Mouse (Mus musculus): Measurements from ENCODE around the gene Cryzl2. TPM values are rescaled to one million over a fixed set of nuclear protein-coding genes. Genes with fewer than 3 reads are reported as not detected.

Gene Cryzl2
- total RNA-seq, 1 experiment from 2014 or later: 0.93 TPM

DNA sequence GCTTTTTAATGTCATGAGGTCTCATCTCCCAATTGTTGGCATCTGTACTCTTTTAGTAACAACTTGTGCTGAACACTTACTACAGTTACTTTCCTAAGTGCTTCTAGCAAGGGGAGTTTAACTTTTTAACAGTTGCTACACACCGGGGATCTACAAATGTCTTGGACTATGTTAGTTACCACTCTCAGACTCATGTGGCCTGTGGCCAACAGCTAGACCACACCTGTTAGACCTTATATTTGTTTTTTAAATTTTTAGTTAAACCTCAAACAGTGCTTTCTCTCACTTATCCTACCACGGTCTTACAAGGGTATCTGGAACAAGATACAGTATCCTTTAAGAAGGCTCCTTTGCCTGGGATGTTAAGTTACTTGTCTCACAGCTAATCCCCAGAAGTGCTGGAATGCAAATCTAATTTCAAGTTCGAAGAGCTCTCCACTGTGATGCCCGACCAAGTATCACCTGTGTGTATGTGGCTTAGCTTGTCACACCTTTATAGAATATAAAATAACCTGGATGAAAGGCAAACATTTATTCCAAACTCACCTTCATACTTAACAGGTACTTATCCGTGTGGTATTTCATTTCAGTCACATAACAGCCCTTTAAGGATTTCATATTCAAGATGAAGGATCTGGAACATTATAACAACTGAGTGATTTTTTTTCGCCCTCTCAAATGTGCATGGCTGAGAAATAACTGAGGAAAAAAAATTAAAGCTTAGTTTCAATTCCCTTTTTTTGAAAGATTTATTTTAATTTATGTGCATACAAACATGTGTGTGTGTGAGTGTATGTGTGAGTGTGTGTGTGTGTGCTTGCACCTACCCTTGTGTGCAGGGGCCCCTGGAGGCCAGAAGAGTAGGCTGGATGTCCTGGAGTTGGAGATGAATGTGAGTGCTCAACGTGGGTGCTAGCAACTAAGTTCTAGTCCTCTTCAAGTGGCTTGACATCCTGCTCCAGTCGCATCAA, 58.7 kb downstream of the Cryzl2 start:
- ATAC-seq (ENCODE audit: extremely low read depth, insufficient number of reproducible peaks, low FRiP score, poor library complexity, severe bottlenecking): no peak

- no peak for ATAC-seq (ENCODE audit: extremely low read depth, insufficient number of reproducible peaks, low FRiP score, poor library complexity, severe bottlenecking)
These were observed 59.7 kb downstream of the Cryzl2 start for GRCm38 (mm10) chr1:157518111-157518523.

DNA sequence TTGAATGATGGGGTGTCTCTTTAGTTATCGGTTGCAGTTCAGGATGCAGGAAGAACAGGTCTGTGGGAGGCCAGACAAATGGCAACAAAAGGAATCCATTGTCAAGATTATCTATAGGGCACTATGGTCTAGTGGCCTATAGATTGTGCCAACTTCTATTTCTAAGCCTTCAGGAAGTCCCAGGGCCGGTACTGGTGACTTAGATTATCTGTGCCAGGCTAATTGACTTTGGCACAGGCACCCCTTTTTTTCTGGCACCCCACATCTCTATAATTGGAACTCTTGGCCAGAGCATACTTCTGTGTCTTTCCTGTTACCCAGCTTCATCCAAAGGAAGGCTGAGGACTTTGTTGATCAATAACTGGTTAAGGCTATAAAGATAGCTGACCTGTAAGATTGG, 61.0 kb downstream of the Cryzl2 start:
- no peak for ATAC-seq (ENCODE audit: extremely low read depth, insufficient number of reproducible peaks, low FRiP score, poor library complexity, severe bottlenecking)

DNA sequence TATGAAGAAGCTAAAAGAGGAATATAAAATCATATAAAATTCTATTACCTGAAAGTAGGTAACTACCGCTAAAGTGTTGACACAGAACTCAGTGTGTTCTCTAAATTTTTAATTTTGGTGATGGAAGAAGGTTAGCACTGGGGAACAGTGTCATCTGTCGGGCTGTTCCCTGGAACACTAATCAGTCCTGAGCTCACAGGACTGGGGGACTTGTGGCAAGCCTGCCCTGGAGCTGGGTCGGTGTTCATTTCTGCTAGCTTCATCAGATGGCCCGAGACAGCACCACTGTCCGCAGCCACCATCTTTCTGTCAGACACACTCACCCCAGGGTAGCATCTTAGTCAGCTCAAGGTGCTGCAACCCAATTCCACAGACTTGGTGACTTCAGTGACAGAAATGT, 63.9 kb downstream of the Cryzl2 start:
- ATAC-seq (ENCODE audit: extremely low read depth, insufficient number of reproducible peaks, low FRiP score, poor library complexity, severe bottlenecking): no peak

DNA sequence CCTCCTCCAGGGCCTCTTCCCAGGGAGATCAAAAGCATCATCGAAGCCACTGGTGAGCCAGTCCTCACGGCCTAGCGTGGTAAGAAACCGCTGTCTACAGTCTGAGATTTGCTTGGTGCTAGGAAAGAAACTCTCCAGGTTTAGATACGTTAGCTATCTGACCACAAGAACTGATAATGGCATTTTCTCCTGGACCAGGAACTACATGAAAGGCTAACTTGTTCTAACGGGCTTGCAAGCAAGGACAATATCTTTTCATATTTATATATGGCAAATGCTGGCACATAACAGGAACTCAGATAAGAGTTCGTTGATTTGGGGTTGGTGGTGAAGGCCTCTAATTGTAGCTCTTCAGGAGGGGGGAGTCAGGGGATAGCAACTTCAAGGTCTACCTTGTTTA, 66.4 kb downstream of the Cryzl2 start:
- no peak for ATAC-seq (ENCODE audit: extremely low read depth, insufficient number of reproducible peaks, low FRiP score, poor library complexity, severe bottlenecking)

DNA sequence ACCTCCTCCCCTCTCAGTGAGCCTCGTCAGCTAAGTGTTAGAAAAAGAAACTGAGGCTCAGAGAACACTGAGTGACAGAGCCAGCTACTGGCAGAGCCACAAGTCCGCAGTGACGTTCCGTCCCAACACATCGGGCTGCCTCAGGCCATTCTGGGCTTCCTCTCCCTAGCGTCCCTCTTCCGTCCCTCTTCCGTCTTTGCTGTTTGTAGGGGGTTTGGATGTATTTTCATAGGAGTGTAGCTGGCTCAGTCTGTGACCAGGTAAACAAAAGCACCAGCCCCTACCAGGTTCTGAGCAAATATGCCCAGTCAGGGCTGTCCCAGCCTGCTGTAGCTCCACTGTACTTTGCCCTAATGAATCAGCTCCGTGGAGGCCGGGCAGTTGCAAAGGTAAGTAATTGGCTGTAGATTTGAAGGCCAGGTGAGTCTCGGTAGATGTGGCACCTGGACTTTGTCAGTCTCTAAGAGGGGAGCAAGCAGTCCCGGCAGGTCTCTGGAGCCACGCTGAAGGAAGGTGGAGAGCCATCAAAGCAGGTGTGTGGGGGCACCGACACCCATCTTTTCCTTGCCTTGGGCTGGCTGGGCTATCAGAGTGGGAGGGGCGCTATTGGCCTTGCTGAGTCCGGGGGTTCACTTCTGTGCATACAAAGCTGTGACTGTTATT, 67.4 kb downstream of the Cryzl2 start:
- ATAC-seq (ENCODE audit: extremely low read depth, insufficient number of reproducible peaks, low FRiP score, poor library complexity, severe bottlenecking): no peak

GRCm38 (mm10) chr1:157526625-157527024, 68.2 kb downstream of the Cryzl2 start:
- no peak for ATAC-seq (ENCODE audit: extremely low read depth, insufficient number of reproducible peaks, low FRiP score, poor library complexity, severe bottlenecking)

DNA sequence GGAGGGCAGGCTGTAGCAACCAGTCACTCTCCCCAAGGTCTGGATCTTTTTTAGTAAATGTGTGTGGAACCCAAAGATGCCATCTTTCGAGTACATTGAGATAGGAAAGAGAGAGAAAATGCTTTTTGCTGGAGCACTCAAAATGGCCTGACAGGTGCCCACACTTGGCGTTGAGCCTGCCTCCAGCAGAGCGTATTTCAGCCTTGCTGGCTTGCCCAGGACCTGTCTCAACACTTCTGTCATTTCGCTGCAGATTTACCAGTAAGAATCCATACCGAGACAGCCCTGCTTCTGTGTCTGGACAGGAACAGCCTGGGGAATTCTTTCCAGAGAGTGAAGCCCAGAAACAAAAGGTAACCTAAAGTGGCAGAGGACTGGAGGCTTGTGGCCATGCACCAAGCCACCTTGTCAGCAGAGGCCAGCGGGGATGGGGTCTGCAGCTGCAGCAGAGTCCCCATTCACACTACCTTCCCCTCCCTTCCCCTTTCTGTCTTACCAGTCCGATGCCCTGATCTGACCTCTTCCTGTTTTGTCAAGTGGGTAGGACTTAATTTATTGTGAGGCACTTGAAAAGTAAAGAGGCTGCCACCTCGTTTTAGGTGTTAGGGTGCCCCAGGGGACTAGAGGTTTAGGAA, 74.6 kb downstream of the Cryzl2 start:
- ATAC-seq (ENCODE audit: extremely low read depth, insufficient number of reproducible peaks, low FRiP score, poor library complexity, severe bottlenecking): peak; percentile 31; the same call in 1 of the 2 replicates

DNA sequence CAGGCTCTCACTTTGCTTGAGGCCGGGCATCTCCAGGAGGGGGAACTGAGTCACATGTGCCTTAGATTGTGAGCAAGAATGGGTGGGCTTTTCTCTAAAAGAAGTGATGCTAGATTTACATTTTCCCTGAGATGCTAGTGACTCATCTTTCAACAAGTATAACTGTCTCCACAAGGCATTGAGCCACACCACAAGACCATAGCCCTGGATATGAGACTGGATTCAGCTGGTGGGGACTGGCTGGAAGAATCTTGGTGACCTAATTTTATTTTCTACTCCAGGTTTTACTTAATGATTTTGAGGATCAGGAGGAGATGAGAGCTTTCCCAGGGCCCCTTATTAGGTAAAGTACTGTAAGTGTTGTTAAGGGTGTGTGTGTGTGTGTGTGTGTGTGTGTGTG, 77.2 kb downstream of the Cryzl2 start:
- ATAC-seq (ENCODE audit: extremely low read depth, insufficient number of reproducible peaks, low FRiP score, poor library complexity, severe bottlenecking): no peak

DNA sequence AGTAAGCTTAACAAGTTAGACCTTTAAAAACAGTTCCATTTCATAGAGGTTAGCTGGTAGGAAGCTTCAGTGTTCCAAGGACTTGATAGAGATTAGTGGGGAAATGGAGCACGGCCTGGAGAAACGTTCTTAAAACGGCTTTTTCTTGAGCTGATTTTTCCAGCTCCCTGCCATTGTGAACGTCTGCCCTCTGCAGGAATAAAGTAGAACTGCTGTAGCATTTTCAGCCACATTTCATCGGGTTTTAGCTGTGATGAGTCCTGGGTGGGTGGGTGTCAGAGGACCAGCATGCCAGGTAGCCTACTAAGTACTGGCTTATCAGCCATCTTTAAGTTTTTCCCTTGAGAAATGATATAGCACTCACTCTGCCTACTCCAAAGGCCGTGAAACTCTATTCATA, 78.1 kb downstream of the Cryzl2 start:
- ATAC-seq (ENCODE audit: extremely low read depth, insufficient number of reproducible peaks, low FRiP score, poor library complexity, severe bottlenecking): no peak

GRCm38 (mm10) chr1:157537636-157538035, 79.3 kb downstream of the Cryzl2 start:
- ATAC-seq (ENCODE audit: extremely low read depth, insufficient number of reproducible peaks, low FRiP score, poor library complexity, severe bottlenecking): no peak

Other genes starting within 250 kb of the Cryzl2 start
- 0.25 and 1.4 TPM in 2 replicates for gene Rasal2, start 46.0 kb upstream of the Cryzl2 start, total RNA-seq (2017)
- 0.12 and 0.37 TPM in 2 replicates for gene Sec16b, start 48.2 kb downstream of the Cryzl2 start, total RNA-seq (2017)

Measured in neutrophil, adult 5-6 weeks (primary cell).